11 mouse cellular contexts compared by ENCODE assay signal in genomic region chr6:128020053-128020452, GRCm38 (mm10).
DNase-seq lines count a peak whose midpoint lies in the region; ATAC-seq lines count a peak whose summit lies in the region.
"Had no signal": no experiment of that assay in that cellular context is flagged by ENCODE, and none has a peak within 500 bp of the region (broad histone marks: within the 10 kb centered on the region; RNA-seq: fewer than 3 reads in every experiment).

No protein-coding gene starts in this region.

- no peak overlapping the region for H3K4me2 ChIP-seq in heart, embryonic 16.5 days (ENCODE audit: low read depth, low read length)
- H3K4me2 ChIP-seq in hindbrain, embryonic 14.5 days (replicated peaks) = no peak overlapping the region

- H3K27ac ChIP-seq in heart, embryonic 16.5 days (ENCODE audit: low read length) = peak overlapping the region; percentile 21; the same call in 1 of the 2 replicates
- peak overlapping the region; percentile 60; the same call in 1 of the 2 replicates for H3K27ac ChIP-seq in forebrain, embryonic 10.5 days
- H3K27ac ChIP-seq in hindbrain, embryonic 14.5 days = peak overlapping the region; percentile 45; the same call in 1 of the 2 replicates
- H3K27ac ChIP-seq: liver, embryonic 14.5 days had no signal

- H3K27me3 ChIP-seq in heart, embryonic 16.5 days (ENCODE audit: control insufficient read depth, insufficient read depth, low read length) = no peaks in the 10 kb centered on the region
- H3K27me3 ChIP-seq in forebrain, embryonic 10.5 days (ENCODE audit: poor library complexity, severe bottlenecking) = peaks cover 41% of the 10 kb centered on the region
- H3K27me3 ChIP-seq in hindbrain, embryonic 14.5 days (ENCODE audit: control insufficient read depth, insufficient read depth, low read length) = no peaks in the 10 kb centered on the region

- peaks cover 3% of the 10 kb centered on the region; the same call in 1 of the 2 replicates for H3K36me3 ChIP-seq in heart, embryonic 16.5 days (ENCODE audit: control insufficient read depth, insufficient read depth)
- H3K36me3 ChIP-seq in forebrain, embryonic 10.5 days (replicated peaks) = no peaks in the 10 kb centered on the region
- H3K36me3 ChIP-seq in hindbrain, embryonic 14.5 days (replicated peaks; ENCODE audit: control insufficient read depth, insufficient read depth) = no peaks in the 10 kb centered on the region

- no peak overlapping the region for H3K4me3 ChIP-seq in heart, embryonic 16.5 days (ENCODE audit: low read length)
- H3K4me3 ChIP-seq in forebrain, embryonic 10.5 days = 0 out of 2 replicates have a peak overlapping the region, but pooled peaks have one; percentile 19
- no peak overlapping the region for H3K4me3 ChIP-seq in hindbrain, embryonic 14.5 days (replicated peaks; ENCODE audit: low read length)

- H3K4me1 ChIP-seq in heart, embryonic 16.5 days (ENCODE audit: control insufficient read depth, insufficient read depth, low read length) = peaks cover 47% of the 10 kb centered on the region
- peaks cover 54% of the 10 kb centered on the region for H3K4me1 ChIP-seq in forebrain, embryonic 10.5 days
- peaks cover 33% of the 10 kb centered on the region for H3K4me1 ChIP-seq in hindbrain, embryonic 14.5 days (replicated peaks; ENCODE audit: control insufficient read depth, insufficient read depth, low read length)

- WGBS in heart, embryonic 16.5 days = 80% methylated on average over 4 of the region's 4 CpGs
- WGBS in forebrain, embryonic 10.5 days = 41% methylated on average over 4 of the region's 4 CpGs
- WGBS in hindbrain, embryonic 14.5 days = 31% methylated on average over 4 of the region's 4 CpGs

- ATAC-seq in heart, embryonic 16.5 days (replicated peaks; ENCODE audit: extremely low read depth, insufficient read depth, low FRiP score) = no peak
- ATAC-seq in hindbrain, embryonic 14.5 days (ENCODE audit: low FRiP score) = no peak
- ATAC-seq in megakaryocyte, adult 5-6 weeks (ENCODE audit: poor library complexity, severe bottlenecking) = no peak

- H3K9ac ChIP-seq in heart, embryonic 16.5 days (ENCODE audit: low read length) = no peak overlapping the region
- H3K9ac ChIP-seq in hindbrain, embryonic 14.5 days = peak overlapping the region; percentile 18; the same call in 1 of the 2 replicates
- H3K9ac ChIP-seq: liver, embryonic 14.5 days had no signal

- no peaks in the 10 kb centered on the region for H3K9me3 ChIP-seq in heart, embryonic 16.5 days (replicated peaks; ENCODE audit: control insufficient read depth, low read length)
- no peaks in the 10 kb centered on the region for H3K9me3 ChIP-seq in forebrain, embryonic 10.5 days
- no peaks in the 10 kb centered on the region for H3K9me3 ChIP-seq in hindbrain, embryonic 14.5 days (ENCODE audit: control insufficient read depth, low read length)

- no peak for DNase-seq in heart, adult 8-10 months (ENCODE audit: low spot score)
- DNase-seq in forebrain, embryonic 10.5 days (ENCODE audit: extremely low spot score, low spot score) = no peak
- DNase-seq in hindbrain, embryonic 14.5 days (ENCODE audit: low spot score) = no peak
- peak; percentile 50 for DNase-seq in retina, embryonic 14.5 days (ENCODE audit: low spot score)
- DNase-seq in spleen, adult 12 weeks (ENCODE audit: low spot score) = no peak
- no peak for DNase-seq in thymus, postnatal 4 days
- DNase-seq: heart, postnatal 36 days; kidney, postnatal 14 days had no signal
